Mouse (Mus musculus) embryonic facial prominence, embryonic 14.5 days (tissue): ENCODE measurements around the gene Lad1. TPM values are rescaled to one million over a fixed set of nuclear protein-coding genes. Genes with fewer than 3 reads are reported as not detected.
A peak's percentile ranks its signal among the peaks of the same experiment; 100 is the strongest.

Experiments
- ATAC-seq: fragments of 200-750 bp; cut with Nextera tagmentation; 2 replicates; pipeline ENCODE4 v1.8.0; 2017; ENCODE audit warnings: low read depth, moderate number of reproducible peaks, moderate TSS enrichment
- DNase-seq: peaks from one replicate; pipeline ENCODE4 v3.0.0-alpha.2; 2015; ENCODE audit warnings: low spot score
- H3K27ac ChIP-seq: fragments of 300-500 bp; sonication (generic); replicated peaks from 2 replicates; pipeline ENCODE4 v1.5.1; 2014; ENCODE audit warnings: low read depth, mild to moderate bottlenecking, low read length, moderate library complexity
- H3K27me3 ChIP-seq: fragments of 300-500 bp; sonication (generic); replicated peaks from 2 replicates; pipeline ENCODE4 v1.6.1; 2014; ENCODE audit warnings: low read length; ENCODE audit not compliant: control insufficient read depth, insufficient read depth
- H3K36me3 ChIP-seq: fragments of 300-500 bp; sonication (generic); 2 replicates; pipeline ENCODE4 v1.6.1; 2014; ENCODE audit warnings: low read length, mixed read lengths; ENCODE audit not compliant: control insufficient read depth, insufficient read depth
- H3K4me1 ChIP-seq: fragments of 300-500 bp; sonication (generic); 2 replicates; pipeline ENCODE4 v1.6.1; 2014; ENCODE audit warnings: antibody characterized with exemption, low read length; ENCODE audit not compliant: control insufficient read depth, insufficient read depth
- H3K4me2 ChIP-seq: fragments of 300-500 bp; sonication (generic); 2 replicates; pipeline ENCODE4 v1.6.1; 2014; ENCODE audit warnings: low read depth, mild to moderate bottlenecking, low read length, moderate library complexity, mixed read lengths
- H3K4me3 ChIP-seq: fragments of 300-500 bp; sonication (generic); 2 replicates; pipeline ENCODE4 v1.5.1; 2014; ENCODE audit warnings: low read depth, mild to moderate bottlenecking, low read length
- H3K9ac ChIP-seq: fragments of 300-500 bp; sonication (generic); 2 replicates; pipeline ENCODE4 v1.6.1; 2014; ENCODE audit warnings: low read depth, mild to moderate bottlenecking, low read length, moderate library complexity, mixed read lengths
- H3K9me3 ChIP-seq: fragments of 300-500 bp; sonication (generic); 2 replicates; pipeline ENCODE4 v1.6.1; 2016; ENCODE audit warnings: low read length; ENCODE audit not compliant: control insufficient read depth
- WGBS: fragments of 180-500 bp; shearing (Covaris S2); extraction: QIAGEN DNeasy Blood & Tissue Kit; methylation state at CpG from one replicate; pipeline ENCODE4 v1.1.7; 2014; 5-methylcytosine and 5-hydroxymethylcytosine counted together
- polyA plus RNA-seq: library from polyadenylated mRNA; unstranded; fragments of >200 nt; fragmentation: Nextera tagmentation; extraction: Ambion mirVana; gene quantifications from 2 replicates; pipeline ENCODE4 v1.2.1, GENCODE M21; 2014

Lad1 gene
- polyA plus RNA-seq, 1 experiment from 2014 or later, result 21.7 TPM

- DNase-seq (no peak), ATAC-seq (no peak)
- Histone ChIP-seq H3K4me3 (no peak overlapping the region), H3K4me1 (peaks cover 18% of the 10 kb centered on the region), H3K9ac (no peak overlapping the region), H3K9me3 (no peaks in the 10 kb centered on the region), H3K4me2 (no peak overlapping the region), H3K27ac (peak overlapping the region; percentile 17; the same call in 1 of the 2 replicates), H3K36me3 (no peaks in the 10 kb centered on the region), H3K27me3 (no peaks in the 10 kb centered on the region)
- 57% methylated on average over 1 of the region's 1 CpGs for WGBS
These were observed 19.9 kb upstream of the Lad1 start for GRCm38 (mm10) chr1:135798492-135798891.

GRCm38 (mm10) chr1:135799109-135799627, 19.2 kb upstream of the Lad1 start:
- 47% methylated on average over 8 of the region's 8 CpGs for WGBS

GRCm38 (mm10) chr1:135800192-135800950, 18.0 kb upstream of the Lad1 start:
- peak overlapping the region; percentile 12; the same call in 1 of the 2 replicates for H3K9ac ChIP-seq
- 0 out of 2 replicates have a peak overlapping the region, but pooled peaks have one; percentile 4 for H3K4me3 ChIP-seq
- ATAC-seq (peak; percentile 60), DNase-seq (peak; percentile 67)
- no peaks in the 10 kb centered on the region for H3K27me3 ChIP-seq
- H3K4me2 ChIP-seq, result no peak overlapping the region
- no peaks in the 10 kb centered on the region for H3K9me3 ChIP-seq
- H3K36me3 ChIP-seq, result no peaks in the 10 kb centered on the region
- peaks cover 6% of the 10 kb centered on the region; the same call in 1 of the 2 replicates for H3K4me1 ChIP-seq
- 0 out of 2 replicates have a peak overlapping the region, but pooled peaks have one; percentile 1 for H3K27ac ChIP-seq
- WGBS, result 45% methylated on average over 8 of the region's 8 CpGs

More at GRCm38 (mm10) chr1:135799109-135799627, 19.2 kb upstream of the Lad1 start:
- H3K4me2 ChIP-seq, result no peak overlapping the region
- no peaks in the 10 kb centered on the region for H3K27me3 ChIP-seq
- H3K27ac ChIP-seq, result peak overlapping the region; percentile 17; the same call in 1 of the 2 replicates
- DNase-seq, result no peak
- no peaks in the 10 kb centered on the region for H3K9me3 ChIP-seq
- 0 out of 2 replicates have a peak overlapping the region, but pooled peaks have one; percentile 12 for H3K9ac ChIP-seq
- H3K36me3 ChIP-seq, result no peaks in the 10 kb centered on the region
- H3K4me1 ChIP-seq, result peaks cover 12% of the 10 kb centered on the region; the same call in 1 of the 2 replicates
- H3K4me3 ChIP-seq, result 0 out of 2 replicates have a peak overlapping the region, but pooled peaks have one; percentile 4
- ATAC-seq, result no peak

- 48% methylated on average over 10 of the region's 10 CpGs for WGBS
- Histone ChIP-seq H3K9me3 (no peaks in the 10 kb centered on the region), H3K27ac (no peak overlapping the region), H3K4me2 (no peak overlapping the region), H3K36me3 (no peaks in the 10 kb centered on the region), H3K4me3 (no peak overlapping the region), H3K27me3 (no peaks in the 10 kb centered on the region), H3K9ac (no peak overlapping the region), H3K4me1 (no peaks in the 10 kb centered on the region; the same call in 1 of the 2 replicates)
- no peak for ATAC-seq
- no peak for DNase-seq
These were observed 10.9 kb upstream of the Lad1 start for GRCm38 (mm10) chr1:135807546-135807945.

- Histone ChIP-seq H3K4me3 (no peak overlapping the region), H3K9ac (no peak overlapping the region), H3K4me2 (no peak overlapping the region), H3K9me3 (no peaks in the 10 kb centered on the region), H3K27ac (no peak overlapping the region), H3K4me1 (peaks cover 4% of the 10 kb centered on the region; the same call in 1 of the 2 replicates), H3K27me3 (no peaks in the 10 kb centered on the region), H3K36me3 (no peaks in the 10 kb centered on the region)
- ATAC-seq (no peak), DNase-seq (no peak)
- 75% methylated on average over 2 of the region's 2 CpGs for WGBS
These were observed 8.2 kb upstream of the Lad1 start for GRCm38 (mm10) chr1:135810180-135810579.

GRCm38 (mm10) chr1:135811016-135811646, 7.3 kb upstream of the Lad1 start:
- H3K27ac ChIP-seq, result no peak overlapping the region
- 29% methylated on average over 7 of the region's 7 CpGs for WGBS
- no peak overlapping the region for H3K9ac ChIP-seq
- H3K4me2 ChIP-seq, result no peak overlapping the region
- H3K36me3 ChIP-seq, result no peaks in the 10 kb centered on the region
- peak; percentile 46 for ATAC-seq
- H3K4me3 ChIP-seq, result no peak overlapping the region
- peaks cover 4% of the 10 kb centered on the region; the same call in 1 of the 2 replicates for H3K27me3 ChIP-seq
- peak; percentile 74 for DNase-seq
- H3K4me1 ChIP-seq, result peaks cover 4% of the 10 kb centered on the region; the same call in 1 of the 2 replicates
- H3K9me3 ChIP-seq, result no peaks in the 10 kb centered on the region

- Histone ChIP-seq H3K36me3 (no peaks in the 10 kb centered on the region), H3K27me3 (peaks cover 14% of the 10 kb centered on the region), H3K9ac (no peak overlapping the region), H3K4me1 (peaks cover 4% of the 10 kb centered on the region; the same call in 1 of the 2 replicates), H3K4me3 (no peak overlapping the region), H3K27ac (no peak overlapping the region), H3K4me2 (no peak overlapping the region), H3K9me3 (no peaks in the 10 kb centered on the region)
- DNase-seq, result no peak
- ATAC-seq, result 0 out of 2 replicates have a peak, but pooled peaks have one; percentile 17
- WGBS, result 73% methylated on average over 3 of the region's 3 CpGs
These were observed 6.2 kb upstream of the Lad1 start for GRCm38 (mm10) chr1:135812205-135812604.

- no peak overlapping the region for H3K9ac ChIP-seq
These were observed 5.8 kb upstream of the Lad1 start for GRCm38 (mm10) chr1:135812618-135813017.

More at GRCm38 (mm10) chr1:135812618-135813017, 5.8 kb upstream of the Lad1 start:
- H3K9me3 ChIP-seq, result no peaks in the 10 kb centered on the region
- DNase-seq (peak; percentile 45), ATAC-seq (0 out of 2 replicates have a peak, but pooled peaks have one; percentile 7)
- H3K4me2 ChIP-seq, result no peak overlapping the region
- 22% methylated on average over 2 of the region's 2 CpGs for WGBS
- H3K4me1 ChIP-seq, result peaks cover 4% of the 10 kb centered on the region; the same call in 1 of the 2 replicates
- no peaks in the 10 kb centered on the region for H3K36me3 ChIP-seq
- H3K27me3 ChIP-seq, result peaks cover 19% of the 10 kb centered on the region
- no peak overlapping the region for H3K27ac ChIP-seq
- H3K4me3 ChIP-seq, result no peak overlapping the region
